In the genomic region with DNA sequence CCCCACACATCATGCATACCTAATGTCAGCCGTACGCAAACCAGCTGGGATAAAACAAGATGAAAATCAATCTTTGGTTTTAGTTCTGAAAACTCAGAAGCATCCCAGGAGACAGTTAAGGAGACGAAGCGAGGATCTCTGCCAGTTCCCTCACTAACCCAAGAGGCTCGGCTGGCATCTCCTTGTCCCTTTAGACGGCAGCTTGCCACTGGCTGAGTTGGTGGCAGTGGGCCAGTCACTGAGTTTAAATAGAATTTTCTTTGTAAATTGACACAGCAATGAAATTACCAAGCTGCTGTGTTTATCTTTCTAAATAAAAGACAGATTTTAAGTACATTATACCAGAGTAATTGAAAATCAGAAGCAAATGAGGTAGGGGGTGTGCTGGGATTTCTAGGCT, we compare ENCODE assay signal across 24 mouse cellular contexts.
DNase-seq lines count a peak whose midpoint lies in the region; ATAC-seq and TF ChIP-seq lines count a peak whose summit lies in the region.
"Had no signal": no experiment of that assay in that cellular context is flagged by ENCODE, and none has a peak within 500 bp of the region (broad histone marks: within the 10 kb centered on the region; RNA-seq: fewer than 3 reads in every experiment).

No protein-coding gene starts in this region.

- WGBS in midbrain, embryonic 14.5 days = 72% methylated on average over 6 of the region's 6 CpGs
- 84% methylated on average over 6 of the region's 6 CpGs for WGBS in midbrain, embryonic 10.5 days

- TF ChIP-seq POLR2A in brain, embryonic 14.5 days (IDR thresholded peaks at IDR 0.05; ENCODE audit: borderline replicate concordance, extremely low read depth, insufficient read depth, insufficient read length, poor library complexity, severe bottlenecking) = no peak

- TF ChIP-seq CTCF in brain, embryonic 14.5 days (IDR thresholded peaks at IDR 0.05; ENCODE audit: borderline replicate concordance, extremely low read depth, insufficient read depth, insufficient read length) = no peak

- no peaks in the 10 kb centered on the region for H3K36me3 ChIP-seq in midbrain, embryonic 14.5 days (ENCODE audit: control insufficient read depth, insufficient read depth, low read length)
- H3K36me3 ChIP-seq in midbrain, embryonic 10.5 days = no peaks in the 10 kb centered on the region
- H3K36me3 ChIP-seq: forebrain, embryonic 10.5 days; heart, embryonic 10.5 days; heart, embryonic 15.5 days; limb, embryonic 13.5 days; lung, embryonic 15.5 days; midbrain, embryonic 12.5 days; stomach, embryonic 15.5 days had no signal

- no peaks in the 10 kb centered on the region for H3K4me1 ChIP-seq in midbrain, embryonic 14.5 days (ENCODE audit: control insufficient read depth, insufficient read depth, low read length)
- H3K4me1 ChIP-seq in midbrain, embryonic 10.5 days = peaks cover 3% of the 10 kb centered on the region; the same call in 1 of the 2 replicates
- H3K4me1 ChIP-seq: forebrain, embryonic 10.5 days; heart, embryonic 15.5 days; limb, embryonic 13.5 days; lung, embryonic 15.5 days; midbrain, embryonic 12.5 days; stomach, embryonic 15.5 days had no signal

- no peak overlapping the region for H3K27ac ChIP-seq in midbrain, embryonic 14.5 days (replicated peaks; ENCODE audit: low read depth, low read length)
- no peak overlapping the region for H3K27ac ChIP-seq in midbrain, embryonic 10.5 days (replicated peaks)
- H3K27ac ChIP-seq: forebrain, embryonic 10.5 days; heart, embryonic 10.5 days; heart, embryonic 15.5 days; kidney, postnatal 0 days; limb, embryonic 13.5 days; lung, embryonic 15.5 days; midbrain, embryonic 12.5 days; stomach, embryonic 15.5 days had no signal

- H3K9me3 ChIP-seq in midbrain, embryonic 14.5 days (ENCODE audit: control insufficient read depth, low read length) = no peaks in the 10 kb centered on the region
- no peaks in the 10 kb centered on the region for H3K9me3 ChIP-seq in midbrain, embryonic 10.5 days (replicated peaks)
- H3K9me3 ChIP-seq: forebrain, embryonic 10.5 days; heart, embryonic 10.5 days; heart, embryonic 15.5 days; limb, embryonic 13.5 days; lung, embryonic 15.5 days; midbrain, embryonic 12.5 days; stomach, embryonic 15.5 days had no signal

- no peak overlapping the region for H3K4me3 ChIP-seq in midbrain, embryonic 14.5 days (replicated peaks; ENCODE audit: low read depth, low read length)
- no peak overlapping the region for H3K4me3 ChIP-seq in midbrain, embryonic 10.5 days
- H3K4me3 ChIP-seq: forebrain, embryonic 10.5 days; heart, embryonic 10.5 days; heart, embryonic 15.5 days; limb, embryonic 13.5 days; lung, embryonic 15.5 days; midbrain, embryonic 12.5 days; stomach, embryonic 15.5 days had no signal

- peak; percentile 52 to 59 for DNase-seq in cerebellum, postnatal 10 days
- no peak for DNase-seq in cerebellum, adult 11 months
- peak; percentile 34 to 37 for DNase-seq in layer of hippocampus, postnatal 10 days (ENCODE audit: low spot score in 2 of 2)
- DNase-seq in layer of hippocampus, adult 9-10 months (ENCODE audit: low spot score) = no peak
- DNase-seq in midbrain, embryonic 14.5 days = peak; percentile 23
- no peak for DNase-seq in midbrain, embryonic 10.5 days (ENCODE audit: low spot score)
- peak; percentile 42 for DNase-seq in brain, embryonic 14.5 days (ENCODE audit: low read depth)
- DNase-seq in retina, postnatal 1 day = no peak
- DNase-seq: cerebellum, adult 2 months; gastrocnemius, postnatal 25 days; heart, adult 11 months; kidney, adult 8-10 months; kidney, postnatal 4 days had no signal

- no peak overlapping the region for H3K9ac ChIP-seq in midbrain, embryonic 14.5 days (replicated peaks; ENCODE audit: low read length)
- H3K9ac ChIP-seq: heart, embryonic 15.5 days; limb, embryonic 13.5 days; lung, embryonic 15.5 days; midbrain, embryonic 12.5 days; stomach, embryonic 15.5 days had no signal

- no peaks in the 10 kb centered on the region for H3K27me3 ChIP-seq in midbrain, embryonic 14.5 days (ENCODE audit: control insufficient read depth, insufficient read depth, low read length)
- H3K27me3 ChIP-seq in midbrain, embryonic 10.5 days (ENCODE audit: low read depth, poor library complexity, severe bottlenecking) = no peaks in the 10 kb centered on the region
- H3K27me3 ChIP-seq: heart, embryonic 15.5 days; limb, embryonic 13.5 days; lung, embryonic 15.5 days; midbrain, embryonic 12.5 days; stomach, embryonic 15.5 days had no signal

- H3K4me2 ChIP-seq in midbrain, embryonic 14.5 days (ENCODE audit: low read length) = no peak overlapping the region
- H3K4me2 ChIP-seq: heart, embryonic 15.5 days; limb, embryonic 13.5 days; liver, embryonic 11.5 days; lung, embryonic 15.5 days; midbrain, embryonic 12.5 days; stomach, embryonic 15.5 days had no signal

- ATAC-seq in midbrain, embryonic 14.5 days (ENCODE audit: low FRiP score, low TSS enrichment) = no peak
- ATAC-seq: CD4-positive, CD25-positive, alpha-beta regulatory T cell, adult 4 months; intestine, embryonic 16.5 days had no signal

Comparison
In these comparisons a context has a peak if more than half of its experiments do, and no peak if none do; other contexts are left out.
1. DNase-seq: peak in cerebellum, postnatal 10 days (2 of 2), layer of hippocampus, postnatal 10 days (2 of 2), midbrain, embryonic 14.5 days (single experiment) and brain, embryonic 14.5 days (single experiment); none in cerebellum, adult 11 months (single experiment), layer of hippocampus, adult 9-10 months (single experiment), midbrain, embryonic 10.5 days (single experiment) and retina, postnatal 1 day (single experiment).